Mouse (Mus musculus) midbrain, embryonic 11.5 days (tissue): ENCODE results near the gene Kcnj10. TPM values are rescaled to one million over a fixed set of nuclear protein-coding genes. Genes with fewer than 3 reads are reported as not detected.

Experiments used
- ATAC-seq: fragments of 200-750 bp; cut with Nextera tagmentation; 2 replicates; pipeline ENCODE4 v1.8.0; 2017; ENCODE audit warnings: moderate TSS enrichment, moderate library complexity; ENCODE audit not compliant: low FRiP score
- DNase-seq: peaks from one replicate; pipeline ENCODE4 v3.0.0; 2015; ENCODE audit warnings: low spot score; ENCODE audit errors: missing footprints
- H3K27ac ChIP-seq: fragments of 300-500 bp; sonication (generic); 2 replicates; pipeline ENCODE4 v1.5.1; 2014; ENCODE audit warnings: low read depth, low read length
- H3K27me3 ChIP-seq: fragments of 300-500 bp; sonication (generic); 2 replicates; pipeline ENCODE4 v1.6.1; 2014; ENCODE audit warnings: mild to moderate bottlenecking, low read length, moderate library complexity, mixed read lengths; ENCODE audit not compliant: control insufficient read depth, insufficient read depth
- H3K36me3 ChIP-seq: fragments of 300-500 bp; sonication (generic); 2 replicates; pipeline ENCODE4 v1.6.1; 2014; ENCODE audit warnings: mild to moderate bottlenecking, low read length, moderate library complexity, mixed read lengths; ENCODE audit not compliant: control insufficient read depth, insufficient read depth
- H3K4me1 ChIP-seq: fragments of 300-500 bp; sonication (generic); 2 replicates; pipeline ENCODE4 v1.6.1; 2014; ENCODE audit warnings: low read length; ENCODE audit not compliant: control insufficient read depth, insufficient read depth
- H3K4me2 ChIP-seq: fragments of 300-500 bp; sonication (generic); 2 replicates; pipeline ENCODE4 v1.6.1; 2014; ENCODE audit warnings: mild to moderate bottlenecking, moderate library complexity
- H3K4me3 ChIP-seq: fragments of 300-500 bp; sonication (generic); 2 replicates; pipeline ENCODE4 v1.5.1; 2014; ENCODE audit warnings: low read depth, low read length
- H3K9ac ChIP-seq: fragments of 300-500 bp; sonication (generic); 2 replicates; pipeline ENCODE4 v1.6.1; 2014; ENCODE audit warnings: low read length
- H3K9me3 ChIP-seq: fragments of 300-500 bp; sonication (generic); 2 replicates; pipeline ENCODE4 v1.6.1; 2016; ENCODE audit warnings: low read length; ENCODE audit not compliant: control insufficient read depth
- WGBS: fragments of 180-500 bp; shearing (Covaris S2); extraction: QIAGEN DNeasy Blood & Tissue Kit; methylation state at CpG from one replicate; pipeline ENCODE4 v1.1.7; 2014; 5-methylcytosine and 5-hydroxymethylcytosine counted together
- polyA plus RNA-seq: library from polyadenylated mRNA; unstranded; fragments of >200 nt; fragmentation: Nextera tagmentation; extraction: Ambion mirVana; gene quantifications from 2 replicates; pipeline ENCODE4 v1.2.1, GENCODE M21; 2014

The Kcnj10 gene
- polyA plus RNA-seq, 1 experiment from 2014 or later: 0.75 TPM

DNA sequence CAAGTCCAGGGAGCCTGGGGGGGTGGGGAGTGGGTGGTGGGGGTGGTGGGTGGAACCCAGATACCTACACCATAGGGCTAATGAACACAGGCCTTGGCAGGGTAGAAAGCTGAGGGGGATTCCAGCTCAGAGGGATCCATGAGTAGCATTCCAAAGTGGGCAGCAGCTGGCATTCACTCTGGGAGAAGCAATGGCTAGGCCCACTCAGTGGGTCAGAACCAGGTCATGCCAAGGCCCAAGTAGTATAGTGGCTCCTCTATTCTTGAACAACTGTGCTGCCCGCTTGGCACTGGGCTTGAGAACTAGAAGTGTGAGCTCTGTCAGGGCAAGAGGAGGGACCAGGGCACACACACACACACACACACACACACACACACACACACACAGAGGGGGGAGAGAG lies 32.6 kb upstream of the Kcnj10 start:
- 0 out of 2 replicates have a peak overlapping the region, but pooled peaks have one; percentile 4 for H3K9ac ChIP-seq
- H3K36me3 ChIP-seq: no peaks in the 10 kb centered on the region
- no peak for DNase-seq
- H3K27ac ChIP-seq: no peak overlapping the region
- no peak for ATAC-seq
- H3K4me3 ChIP-seq: no peak overlapping the region
- 90% methylated on average over 1 of the region's 1 CpGs for WGBS
- no peaks in the 10 kb centered on the region; the same call in 1 of the 2 replicates for H3K27me3 ChIP-seq
- no peak overlapping the region for H3K4me2 ChIP-seq
- no peaks in the 10 kb centered on the region for H3K9me3 ChIP-seq
- H3K4me1 ChIP-seq: peaks cover 20% of the 10 kb centered on the region

DNA sequence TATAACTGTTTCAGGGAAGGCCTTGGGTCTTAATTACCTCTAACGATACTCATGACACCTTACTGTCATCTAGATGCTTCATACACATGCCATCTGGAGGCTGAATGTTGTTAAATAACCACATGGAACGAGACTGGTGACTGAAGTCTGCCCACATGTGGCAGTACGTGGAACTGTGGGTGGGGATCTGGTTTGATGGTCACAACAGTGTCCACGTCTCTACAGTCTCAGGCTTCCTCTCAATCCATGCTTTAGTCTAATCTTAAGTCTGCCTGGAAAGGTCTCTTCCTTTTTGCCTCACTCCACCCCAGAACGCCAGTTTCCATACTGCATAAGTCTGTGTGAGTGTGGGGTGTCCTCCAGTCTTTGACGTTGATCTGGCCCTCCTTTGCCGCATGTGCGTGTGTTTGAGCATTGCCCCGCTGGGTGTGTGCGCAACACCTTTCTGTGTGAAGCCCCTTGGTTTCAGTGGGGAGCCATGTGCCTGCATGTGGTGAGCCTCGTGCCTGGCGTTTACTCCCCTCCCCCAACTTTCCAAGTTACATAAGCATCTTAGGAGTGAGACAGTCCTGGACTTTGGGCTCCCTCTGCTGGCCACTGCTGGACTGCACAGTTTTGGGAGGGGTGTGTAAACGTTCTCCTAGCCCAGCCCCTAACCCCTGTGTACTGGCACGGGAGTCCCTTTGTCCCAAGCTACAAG lies 31.2 kb upstream of the Kcnj10 start:
- peak; percentile 100 for DNase-seq

GRCm38 (mm10) chr1:172311248-172311906 lies 29.6 kb upstream of the Kcnj10 start:
- WGBS: 8% methylated on average over 23 of the region's 23 CpGs
- DNase-seq: peak; percentile 89

More for the DNA sequence above, 31.2 kb upstream of the Kcnj10 start:
- ATAC-seq: peak; percentile 71
- Histone ChIP-seq H3K4me2 (peak overlapping the region; percentile 48), H3K27ac (0 out of 2 replicates have a peak overlapping the region, but pooled peaks have one; percentile 26), H3K4me3 (no peak overlapping the region; the same call in 1 of the 2 replicates), H3K4me1 (peaks cover 31% of the 10 kb centered on the region), H3K9me3 (no peaks in the 10 kb centered on the region), H3K27me3 (no peaks in the 10 kb centered on the region; the same call in 1 of the 2 replicates), H3K9ac (peak overlapping the region; percentile 63), H3K36me3 (no peaks in the 10 kb centered on the region)
- 4% methylated on average over 14 of the region's 14 CpGs for WGBS

GRCm38 (mm10) chr1:172311921-172312767 lies 28.9 kb upstream of the Kcnj10 start:
- DNase-seq: peak; percentile 98
- peak overlapping the region; percentile 72 for H3K4me3 ChIP-seq
- peak overlapping the region; percentile 88 for H3K4me2 ChIP-seq
- no peaks in the 10 kb centered on the region for H3K36me3 ChIP-seq
- H3K9me3 ChIP-seq: no peaks in the 10 kb centered on the region
- ATAC-seq: peak; percentile 79
- H3K27ac ChIP-seq: peak overlapping the region; percentile 41; the same call in 1 of the 2 replicates
- peak overlapping the region; percentile 73 for H3K9ac ChIP-seq
- no peaks in the 10 kb centered on the region; the same call in 1 of the 2 replicates for H3K27me3 ChIP-seq
- peaks cover 35% of the 10 kb centered on the region for H3K4me1 ChIP-seq
- WGBS: under 1% methylated on average over 46 of the region's 55 CpGs

More at GRCm38 (mm10) chr1:172311248-172311906, 29.6 kb upstream of the Kcnj10 start:
- Histone ChIP-seq H3K36me3 (no peaks in the 10 kb centered on the region), H3K9ac (peak overlapping the region; percentile 73), H3K27me3 (no peaks in the 10 kb centered on the region; the same call in 1 of the 2 replicates), H3K4me2 (peak overlapping the region; percentile 88), H3K4me3 (peak overlapping the region; percentile 72), H3K9me3 (no peaks in the 10 kb centered on the region), H3K27ac (peak overlapping the region; percentile 41; the same call in 1 of the 2 replicates), H3K4me1 (peaks cover 35% of the 10 kb centered on the region)
- ATAC-seq: no peak

- 17% methylated on average over 16 of the region's 16 CpGs for WGBS
These were observed 28.0 kb upstream of the Kcnj10 start for GRCm38 (mm10) chr1:172312768-172313561.

GRCm38 (mm10) chr1:172313613-172314411 lies 27.2 kb upstream of the Kcnj10 start:
- peak overlapping the region; percentile 88 for H3K4me2 ChIP-seq
- H3K9me3 ChIP-seq: no peaks in the 10 kb centered on the region
- peaks cover 34% of the 10 kb centered on the region for H3K4me1 ChIP-seq
- peak; percentile 80 for DNase-seq
- 67% methylated on average over 10 of the region's 10 CpGs for WGBS
- 0 out of 2 replicates have a peak, but pooled peaks cover 5% of the 10 kb centered on the region for H3K36me3 ChIP-seq
- no peaks in the 10 kb centered on the region; the same call in 1 of the 2 replicates for H3K27me3 ChIP-seq
- H3K9ac ChIP-seq: peak overlapping the region; percentile 5; the same call in 1 of the 2 replicates
- peak overlapping the region; percentile 72; the same call in 1 of the 2 replicates for H3K4me3 ChIP-seq
- no peak overlapping the region; the same call in 1 of the 2 replicates for H3K27ac ChIP-seq
- no peak for ATAC-seq

More at GRCm38 (mm10) chr1:172312768-172313561, 28.0 kb upstream of the Kcnj10 start:
- Histone ChIP-seq H3K27ac (no peak overlapping the region), H3K9ac (peak overlapping the region; percentile 73), H3K4me3 (peak overlapping the region; percentile 72), H3K4me2 (peak overlapping the region; percentile 88), H3K36me3 (0 out of 2 replicates have a peak, but pooled peaks cover 4% of the 10 kb centered on the region), H3K27me3 (no peaks in the 10 kb centered on the region; the same call in 1 of the 2 replicates), H3K9me3 (no peaks in the 10 kb centered on the region), H3K4me1 (peaks cover 34% of the 10 kb centered on the region)
- ATAC-seq: peak; percentile 1; the same call in 1 of the 2 replicates
- peak; percentile 81 for DNase-seq

DNA sequence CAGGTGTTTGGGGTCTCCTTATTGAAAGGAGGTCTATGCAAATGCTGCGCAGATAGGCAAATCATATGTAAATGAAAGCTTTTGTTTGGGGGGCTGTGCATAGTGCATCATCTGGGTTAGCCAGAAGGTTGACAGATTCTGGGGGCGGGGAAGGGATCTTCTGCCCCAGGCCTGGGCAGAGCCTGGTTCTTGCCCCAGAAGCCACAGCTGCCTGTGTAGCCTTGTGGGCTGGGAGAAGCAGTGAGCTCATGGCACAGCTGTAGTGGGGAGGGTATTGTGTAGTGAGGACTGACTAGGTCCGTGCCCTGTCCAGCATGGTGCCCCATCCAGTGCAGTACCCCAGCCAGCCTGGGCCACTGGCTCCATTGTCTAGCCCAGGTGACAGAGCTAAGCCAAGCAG lies 26.1 kb upstream of the Kcnj10 start:
- peak overlapping the region; percentile 61 for H3K27ac ChIP-seq
- peak; percentile 82 for DNase-seq
- no peaks in the 10 kb centered on the region; the same call in 1 of the 2 replicates for H3K27me3 ChIP-seq
- peaks cover 32% of the 10 kb centered on the region for H3K4me1 ChIP-seq
- 0 out of 2 replicates have a peak overlapping the region, but pooled peaks have one; percentile 13 for H3K4me2 ChIP-seq
- peaks cover 7% of the 10 kb centered on the region; the same call in 1 of the 2 replicates for H3K36me3 ChIP-seq
- H3K4me3 ChIP-seq: no peak overlapping the region
- peak; percentile 12 for ATAC-seq
- 0 out of 2 replicates have a peak overlapping the region, but pooled peaks have one; percentile 25 for H3K9ac ChIP-seq
- 60% methylated on average over 3 of the region's 3 CpGs for WGBS
- no peaks in the 10 kb centered on the region for H3K9me3 ChIP-seq
